Mouse (Mus musculus) heart, postnatal 10 days (tissue): ENCODE measurements around the gene Pgm3. TPM values are rescaled to one million over a fixed set of nuclear protein-coding genes. Genes with fewer than 3 reads are reported as not detected.

Experiments used
- DNase-seq, 2 experiments: peaks; one replicate each; pipeline ENCODE4 v3.0.0; 2021
- intact Hi-C: fragments of 180-260 bp; cut with DNase I; formaldehyde crosslinking; loops from one replicate; pipeline ENCODE4 v1.15.1; 2025
- total RNA-seq, 2 experiments: library from RNA; stranded (reverse); gene quantifications; 2 replicates each; pipeline ENCODE4 v1.2.3; 2021

Pgm3 gene
- total RNA-seq, 2 experiments from 2014 or later, result 10.6 to 12.3 TPM

DNA sequence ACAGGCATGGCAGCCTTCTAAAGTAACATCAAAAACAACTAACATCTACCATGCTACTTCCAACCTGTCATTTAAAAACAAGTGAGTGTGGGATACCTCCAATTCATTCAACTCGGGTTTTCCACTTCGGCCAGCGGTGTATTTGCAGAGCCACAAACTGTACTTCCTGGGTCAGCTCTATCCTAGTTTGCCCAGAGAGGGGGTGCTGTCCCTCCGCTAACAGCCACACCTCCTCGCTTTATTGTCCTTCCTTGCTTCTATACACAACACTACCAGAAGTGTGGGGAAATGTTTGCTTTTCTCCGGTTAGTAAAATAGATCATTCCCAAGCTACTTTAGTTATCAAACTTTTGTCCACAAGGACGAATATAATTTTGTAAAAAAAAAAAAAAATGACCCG, 696 bp downstream of the Pgm3 start:
- intact Hi-C loops, result loop anchor here (5.0 to 10.0 kb wide), 2 partner anchors 726 to 794 kb away; partner anchors contain the start of gene Tpbg
- DNase-seq, result no peak

DNA sequence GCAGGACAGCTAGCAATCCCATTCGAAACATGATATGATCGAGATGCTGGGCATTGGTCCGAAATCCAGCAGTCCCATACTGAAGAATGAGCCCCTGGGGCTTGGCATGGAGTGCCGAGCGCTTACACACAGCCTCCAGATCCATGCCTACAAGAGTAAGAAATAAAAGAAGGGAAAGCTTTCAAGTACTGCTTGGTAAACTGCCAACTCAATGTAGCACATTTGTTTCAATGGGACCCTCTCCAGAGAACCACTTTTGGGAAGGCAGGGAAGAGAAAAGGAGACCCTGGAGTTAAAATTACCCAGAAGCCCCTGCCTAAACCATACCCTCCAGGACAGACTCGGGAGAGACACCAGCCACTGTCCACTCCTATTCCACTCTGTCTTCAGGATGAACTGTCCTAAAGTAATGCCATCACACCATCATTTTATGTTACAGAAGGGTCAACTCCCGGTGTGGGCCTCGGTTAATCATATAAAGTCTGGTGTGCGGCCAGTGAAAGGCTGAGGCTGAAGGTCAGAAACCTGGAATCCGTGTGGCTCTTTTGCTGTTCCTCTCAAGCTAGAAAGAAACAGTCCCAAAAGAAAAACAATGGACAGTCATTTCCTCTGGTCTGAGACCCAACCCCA, 1.3 kb downstream of the Pgm3 start:
- no peak for DNase-seq

GRCm38 (mm10) chr9:86569314-86569910, 2.2 kb downstream of the Pgm3 start:
- intact Hi-C loops, result no loop called here
- DNase-seq, result no peak

More for the DNA sequence above, 1.3 kb downstream of the Pgm3 start:
- intact Hi-C loops, result loop anchor here (5.0 to 10.0 kb wide), 2 partner anchors 726 to 793 kb away; partner anchors contain the start of gene Tpbg

DNA sequence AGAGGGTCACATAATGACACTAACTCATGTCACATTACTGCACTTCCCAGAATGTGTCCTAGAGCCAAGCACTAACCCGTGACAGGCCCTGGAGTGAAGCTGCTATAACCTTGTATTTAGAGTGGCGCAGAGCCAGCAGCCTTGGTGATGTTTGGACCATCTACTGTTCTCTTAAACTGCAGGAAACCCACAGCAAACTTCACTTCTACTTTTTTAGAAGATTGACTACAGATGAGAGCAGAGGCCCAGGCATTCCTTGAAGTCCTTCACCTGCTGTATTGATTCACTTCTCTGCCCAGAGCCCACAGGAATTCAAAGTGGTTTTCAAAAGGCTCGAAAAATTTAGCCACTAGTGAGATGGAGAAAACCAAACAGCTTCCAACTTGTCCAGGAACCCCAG, 11.1 kb downstream of the Pgm3 start:
- intact Hi-C loops, result no loop called here
- DNase-seq, result no peak

DNA sequence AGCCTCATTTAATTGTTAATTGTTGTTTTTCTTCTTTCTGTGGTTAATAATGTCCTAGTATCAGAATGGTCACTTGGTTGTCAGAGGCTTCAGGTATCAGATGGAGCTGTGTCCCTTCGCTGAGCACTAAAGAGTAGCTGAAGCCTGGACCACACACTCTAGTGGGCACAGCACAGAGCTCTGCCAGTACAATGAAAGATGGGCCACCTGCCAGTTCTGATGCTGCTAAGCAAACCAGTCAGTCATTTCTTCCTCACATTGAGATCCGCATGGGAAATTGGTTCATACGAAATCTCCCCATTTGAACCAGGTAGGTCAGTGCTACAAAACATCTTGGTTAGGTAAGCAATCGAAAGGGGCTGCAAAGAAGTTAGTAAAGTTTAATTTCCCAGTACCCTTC, 17.0 kb downstream of the Pgm3 start:
- intact Hi-C loops, result no loop called here
- DNase-seq, result no peak

DNA sequence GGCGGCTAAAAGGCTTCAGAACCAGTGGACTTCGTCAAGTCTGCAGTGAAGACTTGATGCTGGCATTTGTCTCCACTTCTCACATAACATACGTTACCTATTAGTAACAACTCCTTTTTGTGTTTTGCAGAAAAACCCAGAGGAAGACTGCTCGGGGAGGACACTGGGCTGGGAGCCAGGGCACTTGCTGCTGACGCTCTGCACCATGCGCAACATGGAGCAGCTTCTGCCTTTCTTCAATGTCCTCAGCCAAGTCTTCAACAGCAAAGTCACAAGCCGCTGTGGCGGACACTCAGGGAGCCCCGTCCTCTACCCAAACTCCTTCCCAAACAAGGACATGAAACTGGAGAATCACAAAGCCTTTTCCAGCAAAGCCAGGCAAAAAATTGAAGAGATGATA, 17.8 kb downstream of the Pgm3 start:
- intact Hi-C loops, result no loop called here
- DNase-seq, result no peak

DNA sequence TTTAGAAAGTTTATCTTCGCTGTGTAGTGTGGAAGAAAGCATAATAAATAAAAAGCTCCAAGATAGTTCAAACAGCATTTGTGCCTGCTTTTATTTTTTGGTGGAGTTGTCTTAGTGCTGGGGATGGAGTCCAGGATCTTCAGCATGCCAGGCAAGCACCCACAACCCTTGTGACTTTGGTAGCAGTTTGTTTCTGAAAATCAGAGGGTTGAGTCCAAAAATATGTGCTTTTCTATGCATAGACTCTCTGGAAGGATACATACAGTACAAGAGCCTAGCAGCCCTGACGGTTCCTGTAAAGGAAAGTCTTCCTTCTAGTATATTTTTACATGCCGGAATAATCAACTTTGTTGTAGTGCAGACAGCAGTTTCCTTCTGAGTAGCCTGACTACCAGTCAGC, 20.9 kb downstream of the Pgm3 start:
- no peak for DNase-seq
- intact Hi-C loops, result no loop called here

- intact Hi-C loops, result no loop called here
- DNase-seq, result no peak
Measured at GRCm38 (mm10) chr9:86549637-86550162, 21.9 kb downstream of the Pgm3 start.

DNA sequence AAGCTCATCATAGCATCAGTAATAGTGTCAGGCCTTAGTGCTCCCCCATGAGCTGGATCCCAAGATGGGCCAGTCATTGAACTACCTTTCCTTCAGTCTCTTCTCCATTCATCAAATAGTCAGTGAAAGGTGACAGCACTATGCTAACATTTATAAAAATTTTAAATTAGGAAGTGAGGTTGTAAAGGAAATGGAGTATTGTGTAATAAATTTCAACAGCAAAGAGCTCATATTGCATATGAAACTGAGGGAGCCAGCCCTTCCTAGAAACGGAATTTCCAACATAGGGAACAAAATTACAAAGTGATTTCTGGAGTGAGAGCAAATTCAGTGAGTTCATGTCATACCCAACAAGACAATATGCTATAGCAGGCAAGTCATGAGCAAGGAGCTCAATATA, 27.1 kb downstream of the Pgm3 start:
- DNase-seq, result no peak
- intact Hi-C loops, result no loop called here

GRCm38 (mm10) chr9:86543451-86543850, 28.2 kb downstream of the Pgm3 start:
- DNase-seq, result no peak
- intact Hi-C loops, result no loop called here

- intact Hi-C loops, result no loop called here
- DNase-seq, result no peak
Measured at GRCm38 (mm10) chr9:86534071-86534470, 37.6 kb downstream of the Pgm3 start.

GRCm38 (mm10) chr9:86525600-86525999, 46.0 kb downstream of the Pgm3 start:
- intact Hi-C loops, result no loop called here
- peak; percentile 9 to 18 for DNase-seq

GRCm38 (mm10) chr9:86522335-86522734, 49.3 kb downstream of the Pgm3 start:
- DNase-seq, result no peak
- intact Hi-C loops, result no loop called here

GRCm38 (mm10) chr9:86514798-86515197, 56.8 kb downstream of the Pgm3 start:
- intact Hi-C loops, result no loop called here
- DNase-seq, result no peak

- intact Hi-C loops, result no loop called here
- DNase-seq, result no peak
Measured at GRCm38 (mm10) chr9:86514390-86514789, 57.3 kb downstream of the Pgm3 start.

DNA sequence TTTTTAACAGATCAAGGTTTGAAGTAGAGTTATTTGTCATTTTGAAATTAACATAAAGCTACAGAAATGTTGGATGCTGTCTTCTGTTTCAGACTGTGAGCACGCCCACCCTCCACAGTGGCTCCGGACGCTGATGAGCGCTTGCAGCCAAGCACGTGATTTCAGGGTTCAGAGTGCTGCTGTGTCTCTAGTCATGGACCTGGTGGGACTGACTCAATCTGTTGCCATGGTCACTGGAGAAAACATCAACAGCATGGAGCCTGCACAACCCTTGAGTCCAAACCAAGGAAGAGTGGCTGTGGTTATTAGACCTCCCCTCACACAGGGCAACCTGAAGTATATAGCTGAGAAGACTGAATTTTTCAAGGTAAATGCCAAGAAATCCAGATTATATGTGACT, 57.9 kb downstream of the Pgm3 start:
- peak in 1 of 2 experiments; percentile 8 for DNase-seq

DNA sequence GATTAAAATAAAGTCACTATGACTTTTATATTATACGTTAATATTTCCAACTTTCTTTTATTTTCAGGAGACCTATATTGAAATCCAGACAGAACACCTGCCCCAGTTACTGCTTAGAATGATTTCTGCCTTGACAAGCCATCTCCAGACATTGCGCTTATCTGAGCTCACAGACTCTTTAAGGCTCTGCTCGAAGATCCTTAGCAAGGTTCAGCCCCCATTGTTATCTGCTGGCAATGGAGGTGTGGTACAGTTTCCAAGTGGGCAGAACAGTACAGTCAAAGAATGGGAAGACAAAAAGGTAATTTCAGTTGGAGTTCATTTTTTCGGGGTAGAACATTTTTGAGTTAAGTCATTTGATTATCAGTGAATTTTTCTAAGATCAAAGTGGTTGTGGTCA, 64.2 kb downstream of the Pgm3 start:
- DNase-seq, result no peak
- intact Hi-C loops, result no loop called here

More for the DNA sequence above, 57.9 kb downstream of the Pgm3 start:
- intact Hi-C loops, result no loop called here

Other genes starting within 250 kb of the Pgm3 start
- gene Ube2cbp, start 106.9 kb downstream of the Pgm3 start, total RNA-seq, result 1 to 10 TPM; 1.9 to 2.7 TPM
- 10 to 100 TPM; 23.4 to 26.8 TPM for gene Dop1a, start 104.7 kb downstream of the Pgm3 start, total RNA-seq
- gene Rwdd2a, start 149 bp upstream of the Pgm3 start, total RNA-seq, result under 1 TPM; 0.32 to 0.69 TPM
- gene Me1, start 124.1 kb upstream of the Pgm3 start, total RNA-seq, result 10 to 100 TPM; 63.4 to 69.7 TPM
- 1 to 10 TPM; 1.6 to 2.5 TPM for gene Prss35, start 171.8 kb upstream of the Pgm3 start, total RNA-seq